Mouse (Mus musculus): ENCODE data around the gene Perp.

DNA sequence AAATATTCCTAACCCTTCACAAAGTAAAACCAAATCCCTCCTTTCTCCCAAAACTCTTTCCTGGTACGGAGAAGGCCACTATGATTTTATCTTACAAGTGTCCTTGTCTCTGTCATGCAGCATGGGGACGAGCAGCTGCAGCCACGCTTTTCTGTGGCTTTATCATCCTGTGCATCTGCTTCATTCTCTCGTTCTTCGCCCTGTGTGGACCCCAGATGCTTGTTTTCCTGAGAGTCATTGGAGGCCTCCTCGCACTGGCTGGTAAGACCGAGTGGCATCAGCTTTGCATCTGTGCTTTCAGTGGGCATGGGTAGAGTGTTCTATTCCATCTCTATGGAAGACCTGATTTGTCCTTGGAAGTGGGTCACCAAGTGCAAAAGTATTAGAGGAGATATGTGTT, 8.6 kb downstream of the Perp start:
- TF ChIP-seq CTCF (IDR thresholded peaks at IDR 0.05; ENCODE audit: low read depth) (no peak), EP300 (optimal IDR thresholded peaks at IDR 0.05) (no peak)

Data from stomach, postnatal 0 days (tissue).